In the genomic region with DNA sequence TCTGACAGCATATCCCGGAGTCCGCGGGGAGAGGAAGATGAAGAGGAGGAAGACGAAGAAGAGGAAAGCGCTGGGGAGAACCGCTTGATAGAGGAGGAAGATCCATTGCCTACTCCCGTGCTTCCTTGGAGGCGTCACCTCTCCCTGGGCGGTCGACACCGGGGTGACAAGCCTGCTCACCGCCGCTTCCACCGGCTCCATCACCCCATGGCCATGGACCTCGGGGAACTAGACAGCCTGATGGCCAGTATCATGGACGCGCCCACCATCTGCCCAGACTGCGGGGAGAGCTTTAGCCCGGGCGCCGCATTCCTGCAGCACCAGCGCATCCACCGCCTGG, we compare ENCODE assay signal across 10 mouse cellular contexts. TPM values are rescaled to one million over a fixed set of nuclear protein-coding genes. Genes with fewer than 3 reads are reported as not detected.
DNase-seq lines count a peak whose midpoint lies in the region; ATAC-seq and TF ChIP-seq lines count a peak whose summit lies in the region.
"Had no signal": no experiment of that assay in that cellular context is flagged by ENCODE, and none has a peak within 500 bp of the region (broad histone marks: within the 10 kb centered on the region; RNA-seq: fewer than 3 reads in every experiment).

No protein-coding gene starts in this region.

- TF ChIP-seq CTCF in heart, postnatal 0 days (IDR thresholded peaks at IDR 0.05; ENCODE audit: low read depth) = no peak
- no peak for TF ChIP-seq CTCF in G1E (IDR thresholded peaks at IDR 0.05; ENCODE audit: low read depth, low read length)
- no peak for TF ChIP-seq CTCF in forebrain, postnatal 0 days (IDR thresholded peaks at IDR 0.05; ENCODE audit: low read depth)

- H3K4me2 ChIP-seq in heart, postnatal 0 days (ENCODE audit: low read depth, low read length) = peak overlapping the region; percentile 89
- H3K4me2 ChIP-seq in forebrain, postnatal 0 days (ENCODE audit: low read depth) = peak overlapping the region; percentile 89

- no peak for TF ChIP-seq EP300 in heart, postnatal 0 days (IDR thresholded peaks at IDR 0.05; ENCODE audit: low read depth)

- no peak overlapping the region; the same call in 1 of the 2 replicates for H3K27ac ChIP-seq in heart, postnatal 0 days (ENCODE audit: low read depth)
- H3K27ac ChIP-seq in forebrain, postnatal 0 days (ENCODE audit: low read depth, low read length) = peak overlapping the region; percentile 1; the same call in 1 of the 2 replicates
- H3K27ac ChIP-seq in midbrain, embryonic 10.5 days (replicated peaks) = no peak overlapping the region

- no peak for ATAC-seq in heart, postnatal 0 days (ENCODE audit: insufficient read depth, low read depth)
- no peak for ATAC-seq in G1E (ENCODE audit: extremely low read depth, insufficient number of reproducible peaks, low FRiP score, poor library complexity, severe bottlenecking)
- ATAC-seq in forebrain, postnatal 0 days = no peak
- ATAC-seq: Patski had no signal

- peak overlapping the region; percentile 61 for H3K4me3 ChIP-seq in heart, postnatal 0 days (ENCODE audit: low read depth, low read length)
- H3K4me3 ChIP-seq in G1E (ENCODE audit: low read depth, low read length) = peak overlapping the region; percentile 33; the same call in 1 of the 2 replicates
- H3K4me3 ChIP-seq in forebrain, postnatal 0 days (ENCODE audit: low read depth, low read length) = peak overlapping the region; percentile 55
- peak overlapping the region; percentile 71 for H3K4me3 ChIP-seq in midbrain, embryonic 10.5 days

- DNase-seq in heart, postnatal 0 days (ENCODE audit: low spot score) = no peak
- no peak for DNase-seq in heart, postnatal 25 days (ENCODE audit: low spot score)
- no peak for DNase-seq in G1E (ENCODE audit: low spot score)
- DNase-seq in forebrain, postnatal 0 days = no peak
- DNase-seq in midbrain, embryonic 10.5 days (ENCODE audit: low spot score) = no peak
- no peak for DNase-seq in embryo, embryonic 9.5 days (ENCODE audit: extremely low spot score)
- no peak for DNase-seq in ovary, postnatal 10 days (ENCODE audit: low spot score)
- no peak for DNase-seq in left cerebral cortex, postnatal 25 days (ENCODE audit: low spot score in 2 of 2)

- no peaks in the 10 kb centered on the region for H3K27me3 ChIP-seq in heart, postnatal 0 days (ENCODE audit: control insufficient read depth, insufficient read depth, low read length)
- no peaks in the 10 kb centered on the region; the same call in 1 of the 2 replicates for H3K27me3 ChIP-seq in G1E (ENCODE audit: insufficient read depth, low read length)
- peaks cover 10% of the 10 kb centered on the region for H3K27me3 ChIP-seq in forebrain, postnatal 0 days (ENCODE audit: insufficient read depth, low read length)
- H3K27me3 ChIP-seq in midbrain, embryonic 10.5 days (ENCODE audit: low read depth, poor library complexity, severe bottlenecking) = peaks cover 57% of the 10 kb centered on the region
- H3K27me3 ChIP-seq: Patski had no signal

- H3K36me3 ChIP-seq in heart, postnatal 0 days (replicated peaks; ENCODE audit: control insufficient read depth, insufficient read depth, low read length) = 0 out of 2 replicates have a peak, but pooled peaks cover 9% of the 10 kb centered on the region
- no peaks in the 10 kb centered on the region for H3K36me3 ChIP-seq in G1E (replicated peaks)
- 0 out of 2 replicates have a peak, but pooled peaks cover 7% of the 10 kb centered on the region for H3K36me3 ChIP-seq in forebrain, postnatal 0 days (ENCODE audit: insufficient read depth)
- peaks cover 8% of the 10 kb centered on the region for H3K36me3 ChIP-seq in midbrain, embryonic 10.5 days

- intact Hi-C loops in heart, postnatal 25 days (cut with DNase I) = no loop called here
- intact Hi-C loops in left cerebral cortex, postnatal 25 days (cut with DNase I) = loop anchor here (2.0 to 10.0 kb wide), 2 partner anchors 44 to 502 kb away; partner anchors contain the start of gene Zfp697

- peaks cover 13% of the 10 kb centered on the region for H3K4me1 ChIP-seq in heart, postnatal 0 days (ENCODE audit: control insufficient read depth, insufficient read depth)
- no peaks in the 10 kb centered on the region for H3K4me1 ChIP-seq in G1E (ENCODE audit: insufficient read depth, low read depth, low read length)
- H3K4me1 ChIP-seq in forebrain, postnatal 0 days (ENCODE audit: insufficient read depth) = peaks cover 7% of the 10 kb centered on the region; the same call in 1 of the 2 replicates
- peaks cover 29% of the 10 kb centered on the region for H3K4me1 ChIP-seq in midbrain, embryonic 10.5 days

- 8% methylated on average over 23 of the region's 23 CpGs for WGBS in heart, postnatal 0 days
- WGBS in forebrain, postnatal 0 days = 4% methylated on average over 23 of the region's 23 CpGs
- 0% methylated on average over 23 of the region's 23 CpGs for WGBS in midbrain, embryonic 10.5 days

- no peaks in the 10 kb centered on the region for H3K9me3 ChIP-seq in heart, postnatal 0 days (replicated peaks; ENCODE audit: control insufficient read depth, low read length)
- peaks cover 54% of the 10 kb centered on the region for H3K9me3 ChIP-seq in G1E (replicated peaks)
- H3K9me3 ChIP-seq in forebrain, postnatal 0 days (ENCODE audit: low read length) = no peaks in the 10 kb centered on the region
- no peaks in the 10 kb centered on the region for H3K9me3 ChIP-seq in midbrain, embryonic 10.5 days (replicated peaks)

- H3K9ac ChIP-seq in heart, postnatal 0 days (replicated peaks; ENCODE audit: low read depth, low read length) = 0 out of 2 replicates have a peak overlapping the region, but pooled peaks have one; percentile 27
- H3K9ac ChIP-seq in forebrain, postnatal 0 days = peak overlapping the region; percentile 56

RNA-seq across cellular contexts. Expression of gene Gm4450, which starts 29.7 kb away (rescaled TPM):
- not detected in 2 replicates for total RNA-seq in heart, postnatal 0 days (2014; rRNA removed; ENCODE audit: low replicate concordance)
- not detected in 2 replicates for polyA plus RNA-seq in heart, postnatal 0 days (2015; fragmentation: Nextera tagmentation; extraction: Ambion mirVana)
- not detected for total RNA-seq in heart, postnatal 25 days (2021)
- not detected in 2 replicates for total RNA-seq in G1E (2014; fragmentation: Nextera tagmentation)
- total RNA-seq in G1E (2017) = 0.12 TPM in 1 of 2 replicates, not detected in the other
- polyA plus RNA-seq in G1E (2012) = not detected in 2 replicates
- total RNA-seq in forebrain, postnatal 0 days (2014; rRNA removed) = not detected in 2 replicates
- not detected in 2 replicates for polyA plus RNA-seq in forebrain, postnatal 0 days (2015; fragmentation: Nextera tagmentation; extraction: Ambion mirVana)
- polyA plus RNA-seq in midbrain, embryonic 10.5 days (2016; fragmentation: Nextera tagmentation; extraction: Ambion mirVana) = not detected in 2 replicates
- total RNA-seq in left cerebral cortex, postnatal 25 days (2021) = not detected
- total RNA-seq: hematopoietic stem cell, adult 5-6 weeks had no signal

RNA-seq across cellular contexts. Expression of gene Zfp697, which starts 45.0 kb away (rescaled TPM):
- total RNA-seq in heart, postnatal 0 days (2014; rRNA removed; ENCODE audit: low replicate concordance) = 10.4 and 20.8 TPM in 2 replicates
- 9.4 and 9.6 TPM in 2 replicates for polyA plus RNA-seq in heart, postnatal 0 days (2015; fragmentation: Nextera tagmentation; extraction: Ambion mirVana)
- total RNA-seq in heart, postnatal 25 days (2021) = 1 to 10 TPM; 5.6 to 6.8 TPM
- total RNA-seq in G1E (2014; fragmentation: Nextera tagmentation) (not detected in 2 replicates), G1E (2017) (0.06 and 0.16 TPM in 2 replicates)
- polyA plus RNA-seq in G1E (2012) = not detected in 2 replicates
- total RNA-seq in forebrain, postnatal 0 days (2014; rRNA removed) = 34.2 and 38.6 TPM in 2 replicates
- polyA plus RNA-seq in forebrain, postnatal 0 days (2015; fragmentation: Nextera tagmentation; extraction: Ambion mirVana) = 17.4 and 17.7 TPM in 2 replicates
- 6.8 and 8.3 TPM in 2 replicates for polyA plus RNA-seq in midbrain, embryonic 10.5 days (2016; fragmentation: Nextera tagmentation; extraction: Ambion mirVana)
- total RNA-seq in left cerebral cortex, postnatal 25 days (2021) = 10 to 100 TPM; 33.6 to 34.9 TPM
